Mouse (Mus musculus): ENCODE data around the gene Skint7. TPM values are rescaled to one million over a fixed set of nuclear protein-coding genes. Genes with fewer than 3 reads are reported as not detected.
"Not testable (repeated sequence)": the region's sequence is repeated elsewhere in the genome, so short reads cannot be mapped to it uniquely, and the experiment has no call there.

Skint7 gene
- total RNA-seq (2014; rRNA removed; ENCODE audit: low replicate concordance) (not detected in 2 replicates), polyA plus RNA-seq (2015; fragmentation: Nextera tagmentation; extraction: Ambion mirVana) (not detected in 2 replicates)

DNA sequence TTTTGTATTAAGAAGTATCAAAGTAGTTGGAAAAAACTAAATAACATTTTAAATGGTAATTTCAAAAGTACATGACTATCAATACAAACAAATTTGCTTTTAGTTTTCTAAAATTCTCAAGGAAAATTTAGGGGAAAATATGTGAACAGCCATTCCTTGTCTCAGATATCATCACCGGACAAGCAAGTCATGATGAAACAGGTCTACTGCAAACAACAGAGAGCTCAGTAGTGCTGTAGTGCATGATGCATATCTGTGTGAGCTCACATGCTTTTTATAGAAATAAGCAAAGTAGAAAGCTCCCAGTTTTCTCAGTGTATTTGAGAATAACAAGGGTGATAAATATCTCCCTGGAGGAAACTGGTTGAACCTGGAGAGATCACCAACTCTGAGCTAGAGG, at the start of gene Skint7:
Gene Skint7 (plus strand): TSS at position 301 of the 400 bp plus-strand sequence.
- Histone ChIP-seq H3K9me3 (replicated peaks; ENCODE audit: control insufficient read depth, low read length) (0 out of 2 replicates have a peak, but pooled peaks cover 4% of the 10 kb centered on the region), H3K27me3 (ENCODE audit: control insufficient read depth, insufficient read depth, low read length) (no peaks in the 10 kb centered on the region), H3K36me3 (replicated peaks; ENCODE audit: control insufficient read depth, insufficient read depth, low read length) (no peaks in the 10 kb centered on the region), H3K9ac (replicated peaks; ENCODE audit: low read depth, low read length) (no peak within 1 kb of the TSS), H3K4me3 (ENCODE audit: low read depth, low read length) (no peak within 1 kb of the TSS), H3K4me1 (ENCODE audit: control insufficient read depth, insufficient read depth) (no peaks in the 10 kb centered on the region), H3K27ac (ENCODE audit: low read depth) (no peak within 1 kb of the TSS), H3K4me2 (ENCODE audit: low read depth, low read length) (no peak within 1 kb of the TSS)
- WGBS, result 85% methylated on average over 1 of the region's 1 CpGs
- ATAC-seq (ENCODE audit: insufficient read depth, low read depth), result no peak
- TF ChIP-seq EP300 (IDR thresholded peaks at IDR 0.05; ENCODE audit: low read depth), result no peak
- no peak for TF ChIP-seq CTCF (IDR thresholded peaks at IDR 0.05; ENCODE audit: low read depth)
- DNase-seq (ENCODE audit: low spot score), result no peak

DNA sequence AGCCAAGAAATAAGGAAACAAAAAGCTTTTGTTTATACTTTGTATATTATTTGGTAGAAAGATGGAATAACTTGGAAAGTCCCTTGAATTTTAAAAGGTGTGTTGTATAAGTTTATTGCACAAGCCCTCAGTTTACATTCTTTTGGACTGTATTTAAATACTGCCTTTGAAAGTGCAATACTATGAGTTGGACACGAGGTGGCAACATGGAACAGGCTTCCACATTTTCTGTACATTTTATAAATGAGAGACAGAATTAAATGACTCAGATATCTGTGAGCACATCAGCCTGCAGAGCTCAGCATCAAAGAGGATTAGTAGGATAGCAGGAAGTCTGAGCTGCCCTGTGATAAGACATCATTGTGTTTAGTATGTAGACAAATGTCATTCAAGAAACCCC, 11.4 kb upstream of the Skint7 start:
- no peaks in the 10 kb centered on the region for H3K4me1 ChIP-seq (ENCODE audit: control insufficient read depth, insufficient read depth)
- 16% methylated on average over 1 of the region's 1 CpGs for WGBS
- no peak overlapping the region for H3K27ac ChIP-seq (ENCODE audit: low read depth)
- DNase-seq (ENCODE audit: low spot score) (no peak), ATAC-seq (ENCODE audit: insufficient read depth, low read depth) (no peak)
- H3K4me3 ChIP-seq (ENCODE audit: low read depth, low read length), result no peak overlapping the region
- no peaks in the 10 kb centered on the region for H3K36me3 ChIP-seq (replicated peaks; ENCODE audit: control insufficient read depth, insufficient read depth, low read length)
- H3K4me2 ChIP-seq (ENCODE audit: low read depth, low read length), result no peak overlapping the region
- H3K27me3 ChIP-seq (ENCODE audit: control insufficient read depth, insufficient read depth, low read length), result no peaks in the 10 kb centered on the region
- H3K9ac ChIP-seq (replicated peaks; ENCODE audit: low read depth, low read length), result no peak overlapping the region
- TF ChIP-seq CTCF (IDR thresholded peaks at IDR 0.05; ENCODE audit: low read depth) (peak; percentile 18; the same call in 1 of the 2 replicates), EP300 (IDR thresholded peaks at IDR 0.05; ENCODE audit: low read depth) (no peak)
- no peaks in the 10 kb centered on the region for H3K9me3 ChIP-seq (replicated peaks; ENCODE audit: control insufficient read depth, low read length)

DNA sequence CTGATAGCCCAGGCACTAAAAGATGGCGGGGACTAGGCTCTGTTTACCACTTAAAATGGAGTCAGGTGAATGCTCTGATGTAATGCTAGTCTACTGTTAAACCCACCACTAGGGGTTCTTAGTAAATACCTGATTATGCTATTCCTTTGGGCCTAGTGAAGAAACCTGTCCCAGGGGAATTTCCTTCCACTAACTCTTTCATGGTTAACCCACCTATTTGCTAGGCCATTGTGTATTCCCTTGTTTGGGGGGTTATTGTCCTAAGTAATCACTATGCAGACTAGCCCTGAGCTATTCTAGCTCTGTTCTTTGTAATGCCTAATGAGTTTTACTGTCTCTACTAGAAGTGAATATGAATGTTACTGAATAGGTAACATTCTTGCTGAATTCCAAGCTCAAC, 9.5 kb upstream of the Skint7 start:
- 52% methylated on average over 1 of the region's 1 CpGs for WGBS
- not testable (repeated sequence) for H3K9ac ChIP-seq (replicated peaks; ENCODE audit: low read depth, low read length); H3K4me1 ChIP-seq (ENCODE audit: control insufficient read depth, insufficient read depth); H3K36me3 ChIP-seq (replicated peaks; ENCODE audit: control insufficient read depth, insufficient read depth, low read length); ATAC-seq (ENCODE audit: insufficient read depth, low read depth); DNase-seq (ENCODE audit: low spot score); H3K9me3 ChIP-seq (replicated peaks; ENCODE audit: control insufficient read depth, low read length); H3K27ac ChIP-seq (ENCODE audit: low read depth); H3K4me3 ChIP-seq (ENCODE audit: low read depth, low read length); H3K4me2 ChIP-seq (ENCODE audit: low read depth, low read length); H3K27me3 ChIP-seq (ENCODE audit: control insufficient read depth, insufficient read depth, low read length)

DNA sequence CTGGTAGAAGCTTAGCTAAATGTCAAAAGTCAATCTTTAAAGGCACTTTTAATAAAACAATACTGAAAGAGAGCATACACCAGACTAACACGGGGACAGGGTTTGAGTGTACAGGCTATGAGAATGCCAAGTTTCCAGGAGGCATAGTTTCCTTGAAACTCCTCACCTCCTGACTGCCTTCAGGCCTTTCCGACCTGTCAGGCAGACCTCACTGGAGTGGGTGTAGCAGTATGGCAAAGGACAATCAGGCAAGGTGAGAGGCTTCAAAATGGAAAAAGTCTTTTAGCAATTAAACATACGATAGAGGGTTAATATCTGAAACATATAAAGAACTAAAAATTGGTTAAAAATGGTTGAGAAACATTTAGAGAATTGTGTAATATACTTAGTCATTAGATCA, 9.1 kb upstream of the Skint7 start:
- Histone ChIP-seq H3K9ac (replicated peaks; ENCODE audit: low read depth, low read length) (no peak overlapping the region), H3K4me3 (ENCODE audit: low read depth, low read length) (no peak overlapping the region), H3K27me3 (ENCODE audit: control insufficient read depth, insufficient read depth, low read length) (no peaks in the 10 kb centered on the region), H3K36me3 (replicated peaks; ENCODE audit: control insufficient read depth, insufficient read depth, low read length) (no peaks in the 10 kb centered on the region), H3K4me2 (ENCODE audit: low read depth, low read length) (no peak overlapping the region), H3K9me3 (replicated peaks; ENCODE audit: control insufficient read depth, low read length) (no peaks in the 10 kb centered on the region), H3K4me1 (ENCODE audit: control insufficient read depth, insufficient read depth) (no peaks in the 10 kb centered on the region), H3K27ac (ENCODE audit: low read depth) (no peak overlapping the region)
- ATAC-seq (ENCODE audit: insufficient read depth, low read depth) (no peak), DNase-seq (ENCODE audit: low spot score) (no peak)
- TF ChIP-seq CTCF (IDR thresholded peaks at IDR 0.05; ENCODE audit: low read depth) (no peak), EP300 (IDR thresholded peaks at IDR 0.05; ENCODE audit: low read depth) (no peak)
- WGBS, result 59% methylated on average over 3 of the region's 3 CpGs

DNA sequence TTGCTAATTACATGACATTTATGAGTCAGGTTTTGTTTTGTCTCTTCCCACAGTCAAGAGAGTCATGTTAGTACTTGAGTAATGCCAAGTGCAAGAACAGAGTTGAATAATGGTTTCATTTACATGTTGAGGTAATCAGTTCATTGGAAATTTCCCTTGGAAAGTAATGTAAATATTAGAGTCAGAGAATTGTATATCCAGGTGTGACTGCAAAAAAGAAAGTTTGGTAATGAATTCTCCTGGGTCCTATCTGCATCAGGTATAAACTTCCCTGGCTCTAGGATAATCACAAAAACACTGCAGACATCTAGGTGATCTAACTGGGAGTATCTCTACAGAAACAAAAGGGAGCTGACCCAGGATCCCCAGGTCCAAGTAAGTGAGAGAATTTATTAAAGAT, 33.2 kb downstream of the Skint7 start, which contains the start of gene Skint1:
Gene Skint1 (plus strand): TSS at position 301 of the 400 bp plus-strand sequence.
- Histone ChIP-seq H3K4me1 (ENCODE audit: control insufficient read depth, insufficient read depth) (no peaks in the 10 kb centered on the region), H3K9ac (replicated peaks; ENCODE audit: low read depth, low read length) (no peak within 1 kb of the TSS), H3K36me3 (replicated peaks; ENCODE audit: control insufficient read depth, insufficient read depth, low read length) (no peaks in the 10 kb centered on the region), H3K27me3 (ENCODE audit: control insufficient read depth, insufficient read depth, low read length) (no peaks in the 10 kb centered on the region), H3K4me2 (ENCODE audit: low read depth, low read length) (no peak within 1 kb of the TSS), H3K27ac (ENCODE audit: low read depth) (no peak within 1 kb of the TSS), H3K4me3 (ENCODE audit: low read depth, low read length) (no peak within 1 kb of the TSS), H3K9me3 (replicated peaks; ENCODE audit: control insufficient read depth, low read length) (no peaks in the 10 kb centered on the region)
- ATAC-seq (ENCODE audit: insufficient read depth, low read depth), result no peak
- DNase-seq (ENCODE audit: low spot score), result no peak
- TF ChIP-seq CTCF (IDR thresholded peaks at IDR 0.05; ENCODE audit: low read depth) (no peak), EP300 (IDR thresholded peaks at IDR 0.05; ENCODE audit: low read depth) (no peak)

Other genes starting within 250 kb of the Skint7 start
- gene Slc5a9, start 70.0 kb upstream of the Skint7 start, total RNA-seq (2014; rRNA removed; ENCODE audit: low replicate concordance), result not detected in 2 replicates
- not detected in 2 replicates for gene Slc5a9, start 70.0 kb upstream of the Skint7 start, polyA plus RNA-seq (2015; fragmentation: Nextera tagmentation; extraction: Ambion mirVana)
- not detected in 2 replicates for gene Skint8, start 53.5 kb upstream of the Skint7 start, total RNA-seq (2014; rRNA removed; ENCODE audit: low replicate concordance)
- gene Skint8, start 53.5 kb upstream of the Skint7 start, polyA plus RNA-seq (2015; fragmentation: Nextera tagmentation; extraction: Ambion mirVana), result not detected in 2 replicates
- gene Skint1, start 33.3 kb downstream of the Skint7 start, total RNA-seq (2014; rRNA removed; ENCODE audit: low replicate concordance), result not detected in 2 replicates
- not detected in 2 replicates for gene Skint1, start 33.3 kb downstream of the Skint7 start, polyA plus RNA-seq (2015; fragmentation: Nextera tagmentation; extraction: Ambion mirVana)
- gene Skint4, start 99.1 kb downstream of the Skint7 start, total RNA-seq (2014; rRNA removed; ENCODE audit: low replicate concordance), result not detected in 2 replicates
- gene Skint4, start 99.1 kb downstream of the Skint7 start, polyA plus RNA-seq (2015; fragmentation: Nextera tagmentation; extraction: Ambion mirVana), result not detected in 2 replicates